Mouse (Mus musculus): ENCODE measurements around the gene Tnfrsf14. TPM values are rescaled to one million over a fixed set of nuclear protein-coding genes. Genes with fewer than 3 reads are reported as not detected.

Tnfrsf14 gene
- polyA plus RNA-seq, 1 experiment from 2014 or later: 1.0 TPM

GRCm38 (mm10) chr4:154915286-154915685 lies 13.1 kb downstream of the Tnfrsf14 start:
- WGBS: 88% methylated on average over 10 of the region's 10 CpGs

DNA sequence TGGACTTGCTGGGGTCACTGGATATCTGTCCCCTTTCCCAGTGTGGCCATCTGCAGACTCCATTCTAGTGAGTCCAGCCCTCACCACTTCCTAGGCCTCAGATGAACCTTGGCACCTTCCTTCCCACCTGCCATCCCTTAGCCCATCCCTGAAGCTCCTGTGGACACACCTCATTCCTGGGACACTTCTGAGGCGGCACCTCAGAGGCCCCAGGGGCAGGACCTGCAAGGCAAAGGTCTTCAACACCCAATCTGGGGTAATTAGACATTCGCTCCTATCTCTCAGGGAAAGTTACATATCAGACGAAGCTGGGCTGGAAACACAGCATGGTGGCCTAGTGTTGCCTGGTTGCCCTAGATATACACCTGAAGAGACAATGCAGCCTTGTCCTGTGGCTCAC lies 13.7 kb downstream of the Tnfrsf14 start:
- Histone ChIP-seq H3K4me1 (replicated peaks; ENCODE audit: control insufficient read depth, insufficient read depth, low read length) (no peaks in the 10 kb centered on the region), H3K4me2 (replicated peaks; ENCODE audit: low read depth, low read length) (no peak overlapping the region), H3K9ac (ENCODE audit: low read depth, low read length) (no peak overlapping the region), H3K27me3 (ENCODE audit: control insufficient read depth, insufficient read depth, low read length) (no peaks in the 10 kb centered on the region), H3K36me3 (ENCODE audit: control insufficient read depth, insufficient read depth, low read length) (no peaks in the 10 kb centered on the region), H3K9me3 (ENCODE audit: control insufficient read depth, low read length) (no peaks in the 10 kb centered on the region), H3K27ac (ENCODE audit: low read depth, low read length) (no peak overlapping the region), H3K4me3 (ENCODE audit: low read depth, low read length) (no peak overlapping the region)
- ATAC-seq (ENCODE audit: low FRiP score) (no peak), DNase-seq (ENCODE audit: low spot score) (no peak)
- WGBS: 73% methylated on average over 3 of the region's 3 CpGs

More at GRCm38 (mm10) chr4:154915286-154915685, 13.1 kb downstream of the Tnfrsf14 start:
- Histone ChIP-seq H3K4me3 (ENCODE audit: low read depth, low read length) (no peak overlapping the region), H3K4me2 (replicated peaks; ENCODE audit: low read depth, low read length) (no peak overlapping the region), H3K4me1 (replicated peaks; ENCODE audit: control insufficient read depth, insufficient read depth, low read length) (no peaks in the 10 kb centered on the region), H3K27ac (ENCODE audit: low read depth, low read length) (no peak overlapping the region), H3K36me3 (ENCODE audit: control insufficient read depth, insufficient read depth, low read length) (no peaks in the 10 kb centered on the region), H3K27me3 (ENCODE audit: control insufficient read depth, insufficient read depth, low read length) (no peaks in the 10 kb centered on the region), H3K9ac (ENCODE audit: low read depth, low read length) (no peak overlapping the region), H3K9me3 (ENCODE audit: control insufficient read depth, low read length) (no peaks in the 10 kb centered on the region)
- DNase-seq (ENCODE audit: low spot score) (no peak), ATAC-seq (ENCODE audit: low FRiP score) (no peak)

- Histone ChIP-seq H3K4me2 (replicated peaks; ENCODE audit: low read depth, low read length) (no peak overlapping the region), H3K27ac (ENCODE audit: low read depth, low read length) (no peak overlapping the region), H3K36me3 (ENCODE audit: control insufficient read depth, insufficient read depth, low read length) (no peaks in the 10 kb centered on the region), H3K27me3 (ENCODE audit: control insufficient read depth, insufficient read depth, low read length) (no peaks in the 10 kb centered on the region), H3K4me3 (ENCODE audit: low read depth, low read length) (no peak overlapping the region), H3K4me1 (replicated peaks; ENCODE audit: control insufficient read depth, insufficient read depth, low read length) (no peaks in the 10 kb centered on the region), H3K9ac (ENCODE audit: low read depth, low read length) (no peak overlapping the region), H3K9me3 (ENCODE audit: control insufficient read depth, low read length) (no peaks in the 10 kb centered on the region)
- WGBS: 89% methylated on average over 4 of the region's 4 CpGs
- ATAC-seq (ENCODE audit: low FRiP score) (no peak), DNase-seq (ENCODE audit: low spot score) (no peak)
Measured at GRCm38 (mm10) chr4:154914252-154914651, 14.1 kb downstream of the Tnfrsf14 start.

DNA sequence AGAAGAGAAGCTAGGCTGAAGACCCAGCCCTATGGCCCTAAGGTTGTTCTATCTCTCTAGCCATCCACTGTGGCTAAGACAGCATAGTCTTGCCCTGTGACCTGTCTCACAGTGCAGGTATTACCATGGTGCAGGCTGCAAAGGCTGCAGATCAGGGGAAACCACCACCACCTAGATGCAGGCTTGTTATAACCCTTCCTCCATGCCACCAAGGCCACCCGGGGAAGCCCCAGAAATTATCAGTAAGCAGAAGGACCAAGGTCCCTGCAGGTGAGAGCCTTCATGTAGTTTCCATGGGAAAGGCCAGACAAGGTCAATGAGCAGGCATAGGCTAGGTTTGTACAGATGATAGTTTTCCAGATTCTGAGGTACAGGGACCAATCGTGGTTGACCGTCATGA lies 14.5 kb downstream of the Tnfrsf14 start:
- no peak overlapping the region for H3K4me3 ChIP-seq (ENCODE audit: low read depth, low read length)
- H3K4me2 ChIP-seq (replicated peaks; ENCODE audit: low read depth, low read length): no peak overlapping the region
- H3K9ac ChIP-seq (ENCODE audit: low read depth, low read length): no peak overlapping the region
- WGBS: 97% methylated on average over 3 of the region's 3 CpGs
- no peak overlapping the region for H3K27ac ChIP-seq (ENCODE audit: low read depth, low read length)
- no peak for DNase-seq (ENCODE audit: low spot score)
- H3K9me3 ChIP-seq (ENCODE audit: control insufficient read depth, low read length): no peaks in the 10 kb centered on the region
- no peaks in the 10 kb centered on the region for H3K36me3 ChIP-seq (ENCODE audit: control insufficient read depth, insufficient read depth, low read length)
- no peak for ATAC-seq (ENCODE audit: low FRiP score)
- H3K4me1 ChIP-seq (replicated peaks; ENCODE audit: control insufficient read depth, insufficient read depth, low read length): no peaks in the 10 kb centered on the region
- no peaks in the 10 kb centered on the region for H3K27me3 ChIP-seq (ENCODE audit: control insufficient read depth, insufficient read depth, low read length)

- H3K4me3 ChIP-seq (ENCODE audit: low read depth, low read length): no peak overlapping the region
- H3K27ac ChIP-seq (ENCODE audit: low read depth, low read length): no peak overlapping the region
- no peaks in the 10 kb centered on the region for H3K9me3 ChIP-seq (ENCODE audit: control insufficient read depth, low read length)
- no peak overlapping the region for H3K9ac ChIP-seq (ENCODE audit: low read depth, low read length)
- WGBS: 79% methylated on average over 2 of the region's 2 CpGs
- ATAC-seq (ENCODE audit: low FRiP score) (no peak), DNase-seq (ENCODE audit: low spot score) (no peak)
- no peak overlapping the region for H3K4me2 ChIP-seq (replicated peaks; ENCODE audit: low read depth, low read length)
- no peaks in the 10 kb centered on the region for H3K27me3 ChIP-seq (ENCODE audit: control insufficient read depth, insufficient read depth, low read length)
- no peaks in the 10 kb centered on the region for H3K4me1 ChIP-seq (replicated peaks; ENCODE audit: control insufficient read depth, insufficient read depth, low read length)
- H3K36me3 ChIP-seq (ENCODE audit: control insufficient read depth, insufficient read depth, low read length): no peaks in the 10 kb centered on the region
Measured at GRCm38 (mm10) chr4:154911644-154912043, 16.7 kb downstream of the Tnfrsf14 start.

DNA sequence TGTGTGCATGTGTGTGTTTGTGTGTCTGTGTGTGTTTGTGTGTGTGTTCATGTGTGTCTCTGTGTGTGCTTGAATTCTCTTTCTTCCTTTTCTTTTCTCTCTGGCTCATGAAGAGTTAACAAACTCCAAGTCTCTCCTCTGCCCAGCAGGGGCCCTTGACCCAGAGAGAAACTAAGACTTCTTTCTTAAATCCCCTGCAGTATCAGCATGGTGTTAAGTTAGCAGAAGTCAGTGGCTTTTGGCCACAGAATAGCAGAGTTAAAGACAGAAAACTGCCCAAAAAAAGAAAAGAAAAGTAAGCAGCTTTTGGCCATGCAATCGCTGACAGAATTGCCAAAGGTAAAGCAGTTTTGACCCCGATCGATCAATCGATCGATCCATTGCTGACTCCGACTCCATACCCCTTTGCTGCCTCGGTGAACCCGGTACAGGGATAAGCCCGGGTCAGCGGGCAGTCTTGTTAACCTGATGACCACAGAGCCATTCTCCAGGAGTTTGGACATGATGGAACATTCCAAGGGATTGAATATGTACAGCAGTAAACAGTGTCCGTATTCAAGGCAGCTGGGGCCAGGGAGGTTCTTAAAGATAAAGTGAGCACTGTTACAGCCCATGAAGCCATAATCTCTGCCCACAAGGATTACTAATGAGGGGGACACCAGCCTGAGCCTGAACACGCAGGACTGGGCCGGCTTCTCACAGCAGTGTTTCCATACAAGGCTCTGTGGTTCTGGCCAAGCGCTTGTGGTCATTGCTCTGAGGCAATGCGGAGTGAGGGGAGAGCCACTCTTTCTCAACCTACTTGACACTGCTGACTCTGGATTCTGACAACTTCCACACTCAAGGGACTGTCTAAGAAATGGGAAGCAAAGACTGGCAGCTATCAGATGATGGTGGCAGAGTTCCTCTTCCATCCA lies 17.5 kb downstream of the Tnfrsf14 start:
- Histone ChIP-seq H3K4me3 (ENCODE audit: low read depth, low read length) (no peak overlapping the region), H3K9ac (ENCODE audit: low read depth, low read length) (no peak overlapping the region), H3K27me3 (ENCODE audit: control insufficient read depth, insufficient read depth, low read length) (no peaks in the 10 kb centered on the region), H3K9me3 (ENCODE audit: control insufficient read depth, low read length) (no peaks in the 10 kb centered on the region), H3K4me2 (replicated peaks; ENCODE audit: low read depth, low read length) (no peak overlapping the region), H3K4me1 (replicated peaks; ENCODE audit: control insufficient read depth, insufficient read depth, low read length) (no peaks in the 10 kb centered on the region), H3K36me3 (ENCODE audit: control insufficient read depth, insufficient read depth, low read length) (no peaks in the 10 kb centered on the region), H3K27ac (ENCODE audit: low read depth, low read length) (no peak overlapping the region)
- 19% methylated on average over 15 of the region's 15 CpGs for WGBS
- no peak for DNase-seq (ENCODE audit: low spot score)
- no peak for ATAC-seq (ENCODE audit: low FRiP score)

DNA sequence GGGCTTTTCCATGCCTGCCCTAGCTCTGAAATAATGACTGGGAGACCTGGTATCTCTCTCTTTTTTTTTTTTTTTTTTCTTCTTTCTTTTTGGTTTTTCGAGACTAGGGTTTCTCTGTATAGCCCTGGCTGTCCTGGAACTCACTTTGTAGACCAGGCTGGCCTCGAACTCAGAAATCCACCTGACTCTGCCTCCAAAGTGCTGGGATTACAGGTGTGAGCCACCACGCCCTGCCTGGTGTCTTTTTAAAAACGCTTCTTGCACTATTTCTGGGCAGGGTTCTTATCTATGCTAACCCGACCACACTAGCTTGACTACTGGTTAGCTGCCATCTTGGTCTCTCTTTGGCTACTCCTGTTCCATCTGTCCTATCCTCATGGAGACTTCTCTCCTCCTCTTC lies 19.9 kb downstream of the Tnfrsf14 start:
- Histone ChIP-seq H3K27ac (ENCODE audit: low read depth, low read length) (no peak overlapping the region), H3K4me1 (replicated peaks; ENCODE audit: control insufficient read depth, insufficient read depth, low read length) (no peaks in the 10 kb centered on the region), H3K9me3 (ENCODE audit: control insufficient read depth, low read length) (no peaks in the 10 kb centered on the region), H3K9ac (ENCODE audit: low read depth, low read length) (no peak overlapping the region), H3K4me2 (replicated peaks; ENCODE audit: low read depth, low read length) (no peak overlapping the region), H3K36me3 (ENCODE audit: control insufficient read depth, insufficient read depth, low read length) (no peaks in the 10 kb centered on the region), H3K4me3 (ENCODE audit: low read depth, low read length) (no peak overlapping the region), H3K27me3 (ENCODE audit: control insufficient read depth, insufficient read depth, low read length) (no peaks in the 10 kb centered on the region)
- ATAC-seq (ENCODE audit: low FRiP score): no peak
- no peak for DNase-seq (ENCODE audit: low spot score)
- 88% methylated on average over 5 of the region's 5 CpGs for WGBS

DNA sequence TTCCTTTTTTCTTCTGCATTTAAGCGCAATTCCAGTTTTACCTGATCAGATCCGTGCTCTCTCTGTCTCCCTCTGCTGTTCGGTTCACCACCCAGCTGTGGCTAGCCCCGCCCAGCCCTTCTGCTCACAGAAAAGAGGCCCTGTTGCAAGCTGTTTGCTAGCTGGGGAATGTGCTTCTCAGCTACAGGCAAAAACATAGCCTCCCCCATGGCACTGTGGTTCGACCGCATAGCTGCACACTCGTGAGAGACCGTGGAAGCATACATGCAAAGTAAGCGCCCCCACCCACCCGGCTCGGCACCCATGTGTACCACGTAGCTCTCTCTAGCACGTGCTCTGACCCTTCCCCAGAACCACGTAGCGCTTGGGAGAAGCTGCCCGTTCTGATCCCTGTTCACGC lies 20.5 kb downstream of the Tnfrsf14 start:
- Histone ChIP-seq H3K4me2 (replicated peaks; ENCODE audit: low read depth, low read length) (no peak overlapping the region), H3K4me1 (replicated peaks; ENCODE audit: control insufficient read depth, insufficient read depth, low read length) (no peaks in the 10 kb centered on the region), H3K27me3 (ENCODE audit: control insufficient read depth, insufficient read depth, low read length) (no peaks in the 10 kb centered on the region), H3K36me3 (ENCODE audit: control insufficient read depth, insufficient read depth, low read length) (no peaks in the 10 kb centered on the region), H3K27ac (ENCODE audit: low read depth, low read length) (no peak overlapping the region), H3K9ac (ENCODE audit: low read depth, low read length) (no peak overlapping the region), H3K4me3 (ENCODE audit: low read depth, low read length) (no peak overlapping the region), H3K9me3 (ENCODE audit: control insufficient read depth, low read length) (no peaks in the 10 kb centered on the region)
- DNase-seq (ENCODE audit: low spot score) (peak; percentile 83), ATAC-seq (ENCODE audit: low FRiP score) (peak; percentile 67; the same call in 1 of the 2 replicates)
- WGBS: 51% methylated on average over 17 of the region's 17 CpGs
